Mouse (Mus musculus) lung, postnatal 14 days (tissue): Measurements from ENCODE around the gene Fpr-rs3.

ENCODE experiments used
- DNase-seq: peaks from one replicate; pipeline ENCODE4 v3.0.0; 2021

Fpr-rs3 gene

DNA sequence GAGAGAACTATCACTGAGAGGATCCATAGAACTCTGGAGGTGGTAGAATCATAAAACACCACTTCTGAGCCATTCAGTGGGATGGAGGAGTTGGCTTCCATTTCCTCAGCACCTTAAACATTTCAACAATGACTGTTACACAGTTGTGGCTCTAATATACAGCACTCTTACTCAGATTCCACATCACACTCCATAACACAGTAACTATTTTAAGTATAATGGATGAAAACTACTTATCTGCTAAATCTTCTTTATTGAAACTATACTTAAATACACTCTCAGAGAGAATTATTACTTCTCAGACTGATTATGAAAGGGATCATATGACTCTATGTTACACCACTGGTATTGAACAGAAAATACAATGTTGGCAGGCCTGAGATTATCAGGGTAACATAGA is at the start of gene Fpr-rs3:
Gene Fpr-rs3, minus strand, starts transcription at position 101 of the 400 bp plus-strand sequence.
- no peak for DNase-seq

DNA sequence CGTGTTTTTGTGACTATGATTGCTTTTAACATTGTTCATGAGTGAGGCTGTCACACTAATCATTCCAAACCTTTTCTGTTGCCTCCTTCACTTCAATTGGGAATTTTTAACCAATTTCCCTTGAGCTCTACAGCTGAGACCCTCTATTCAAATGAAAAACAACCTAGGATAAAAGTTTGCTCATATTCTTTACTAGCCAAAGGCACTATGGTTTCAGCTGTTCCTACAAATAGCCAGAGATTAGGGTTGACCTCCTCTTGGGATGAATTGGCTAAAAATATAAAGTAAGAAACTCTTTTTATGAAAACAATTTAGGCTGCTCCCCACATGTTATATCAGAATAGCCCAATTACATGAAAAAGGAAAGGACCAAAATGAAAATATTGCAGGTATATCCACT is 28.4 kb downstream of the Fpr-rs3 start, which contains the start of gene Vmn2r110:
Gene Vmn2r110, minus strand, starts transcription at position 101 of the 400 bp plus-strand sequence.
- no peak for DNase-seq
